Mouse (Mus musculus) spleen, adult 2 months (tissue): ENCODE data around the gene Cdh26.

ENCODE experiments used
- CTCF ChIP-seq: fragments of 200-500 bp; IDR thresholded peaks from 2 replicates; pipeline ENCODE4 v1.5.1; 2011; ENCODE audit warnings: mild to moderate bottlenecking, inconsistent platforms; ENCODE audit not compliant: insufficient read depth, insufficient read length, insufficient replicate concordance; ENCODE audit errors: extremely low read depth
- POLR2A ChIP-seq: fragments of 200-500 bp; IDR thresholded peaks from 2 replicates; pipeline ENCODE4 v1.6.1; 2011; ENCODE audit warnings: low read depth, low read length, inconsistent platforms

- no peak for TF ChIP-seq POLR2A
- no peak for TF ChIP-seq CTCF
These were observed 30.0 kb downstream of the Cdh26 start for GRCm38 (mm10) chr2:178460353-178460752.
